Mouse (Mus musculus): ENCODE measurements around the gene Crcp.

- TF ChIP-seq CTCF (conservative IDR thresholded peaks at IDR 0.05; ENCODE audit: low read length) (no peak), POU5F1 (IDR thresholded peaks at IDR 0.05; ENCODE audit: borderline replicate concordance, low read length) (no peak), NANOG (IDR thresholded peaks at IDR 0.05; ENCODE audit: borderline replicate concordance, low read length) (no peak)
Observed at GRCm38 (mm10) chr5:130052510-130052909, 23.4 kb downstream of the Crcp start.
